Mouse (Mus musculus) ZHBTc4 (cell line): ENCODE results near the gene Tm9sf1.
A peak's percentile ranks its signal among the peaks of the same experiment; 100 is the strongest.

ENCODE experiments used
- DNase-seq: peaks from one replicate; pipeline ENCODE4 v3.0.0-alpha.2; 2011; ENCODE audit warnings: low read depth, low spot score

Gene Tm9sf1

GRCm38 (mm10) chr14:55634874-55635522 is 8.6 kb downstream of the Tm9sf1 start:
- peak; percentile 71 for DNase-seq

- DNase-seq = peak; percentile 78
Observed at GRCm38 (mm10) chr14:55629312-55629711, 14.3 kb downstream of the Tm9sf1 start.

GRCm38 (mm10) chr14:55628077-55628827 is 15.4 kb downstream of the Tm9sf1 start:
- DNase-seq = no peak

GRCm38 (mm10) chr14:55618486-55619195 is 25.0 kb downstream of the Tm9sf1 start:
- no peak for DNase-seq

- DNase-seq = peak; percentile 96
Observed at GRCm38 (mm10) chr14:55617822-55618221, 25.8 kb downstream of the Tm9sf1 start, which contains the start of gene Rec8. Gene Rec8, plus strand, starts transcription at chr14:55618037.

- no peak for DNase-seq
Observed at GRCm38 (mm10) chr14:55616844-55617243, 26.8 kb downstream of the Tm9sf1 start.

GRCm38 (mm10) chr14:55615876-55616275 is 27.7 kb downstream of the Tm9sf1 start:
- DNase-seq = no peak

- no peak for DNase-seq
Observed at GRCm38 (mm10) chr14:55614565-55615178, 28.9 kb downstream of the Tm9sf1 start.

- DNase-seq = no peak
Observed at GRCm38 (mm10) chr14:55613346-55613745, 30.3 kb downstream of the Tm9sf1 start.

- DNase-seq = no peak
Observed at GRCm38 (mm10) chr14:55608339-55608738, 35.3 kb downstream of the Tm9sf1 start.

- peak; percentile 48 for DNase-seq
Observed at GRCm38 (mm10) chr14:55605743-55606459, 37.7 kb downstream of the Tm9sf1 start.

- DNase-seq = peak; percentile 53
Observed at GRCm38 (mm10) chr14:55604823-55605222, 38.8 kb downstream of the Tm9sf1 start.

GRCm38 (mm10) chr14:55603633-55604576 is 39.7 kb downstream of the Tm9sf1 start:
- peak; percentile 98 for DNase-seq

GRCm38 (mm10) chr14:55603271-55603632 is 40.4 kb downstream of the Tm9sf1 start, which contains the start of gene Irf9:
Gene Irf9, plus strand, starts transcription at chr14:55603571.
- no peak for DNase-seq

- no peak for DNase-seq
Observed at GRCm38 (mm10) chr14:55598521-55599390, 44.9 kb downstream of the Tm9sf1 start.

GRCm38 (mm10) chr14:55596036-55596690 is 47.4 kb downstream of the Tm9sf1 start:
- DNase-seq = no peak

GRCm38 (mm10) chr14:55592226-55592625 is 51.4 kb downstream of the Tm9sf1 start:
- no peak for DNase-seq

- DNase-seq = peak; percentile 98
Observed at GRCm38 (mm10) chr14:55591331-55591891, 52.2 kb downstream of the Tm9sf1 start, which contains the start of gene Rnf31. Gene Rnf31, plus strand, starts transcription at chr14:55591708.
